Mouse (Mus musculus) ES-E14 (cell line): Measurements from ENCODE around the gene Fam198b. TPM values are rescaled to one million over a fixed set of nuclear protein-coding genes. Genes with fewer than 3 reads are reported as not detected.

ENCODE experiments used
- DNase-seq: peaks from one replicate; pipeline ENCODE4 v3.0.0-alpha.2; 2013; ENCODE audit warnings: low read depth, low spot score
- H3K27ac ChIP-seq: 2 replicates; pipeline ENCODE4 v1.5.1; 2012; ENCODE audit warnings: low read depth, mild to moderate bottlenecking, low read length, moderate library complexity, mixed read lengths; ENCODE audit not compliant: poor library complexity, insufficient read depth, severe bottlenecking
- H3K36me3 ChIP-seq: 2 replicates; pipeline ENCODE4 v1.6.1; 2012; ENCODE audit warnings: mild to moderate bottlenecking, low read length, moderate library complexity, mixed read lengths; ENCODE audit not compliant: control insufficient read depth, poor library complexity, insufficient read depth, severe bottlenecking
- H3K4me1 ChIP-seq, 2 experiments: fragments of 150-350 bp in 1 of 2; sonication (generic) in 1 of 2; 2 replicates each; pipeline ENCODE4 v1.6.1; 2012; ENCODE audit warnings: low read length in 2 of 2, mild to moderate bottlenecking in 1 of 2, mixed read lengths in 1 of 2; ENCODE audit not compliant: control insufficient read depth in 2 of 2, insufficient read depth in 2 of 2, poor library complexity in 1 of 2
- H3K4me3 ChIP-seq, 2 experiments: fragments of 150-350 bp in 1 of 2; sonication (generic) in 1 of 2; 2 replicates each; pipeline ENCODE4 v1.5.1; 2012; ENCODE audit warnings: low read length in 2 of 2, low read depth in 1 of 2, mild to moderate bottlenecking in 1 of 2, mixed read lengths in 1 of 2; ENCODE audit not compliant: insufficient read depth in 1 of 2, poor library complexity in 1 of 2, severe bottlenecking in 1 of 2
- H3K9ac ChIP-seq: 2 replicates; pipeline ENCODE4 v1.6.1; 2012; ENCODE audit warnings: low read depth, mild to moderate bottlenecking, low read length, mixed read lengths; ENCODE audit not compliant: poor library complexity, insufficient read depth, severe bottlenecking
- H3K9me3 ChIP-seq: fragments of 150-350 bp; sonication (generic); 2 replicates; pipeline ENCODE4 v1.6.1; 2012; ENCODE audit warnings: low read depth, mild to moderate bottlenecking, low read length; ENCODE audit not compliant: control insufficient read depth, insufficient read depth
- CHD2 ChIP-seq: IDR thresholded peaks from 2 replicates; pipeline ENCODE4 v1.6.1; 2014; ENCODE audit warnings: mild to moderate bottlenecking, low read depth, low read length, inconsistent platforms
- HCFC1 ChIP-seq: IDR thresholded peaks from 2 replicates; pipeline ENCODE4 v1.6.1; 2012; ENCODE audit warnings: low read length, inconsistent platforms, borderline replicate concordance; ENCODE audit not compliant: insufficient read depth
- MAFK ChIP-seq: IDR thresholded peaks from 2 replicates; pipeline ENCODE4 v1.6.1; 2014; ENCODE audit warnings: mild to moderate bottlenecking, low read depth, low read length, inconsistent platforms; ENCODE audit not compliant: insufficient read depth
- ZC3H11A ChIP-seq: IDR thresholded peaks from 2 replicates; pipeline ENCODE4 v1.6.1; 2012; ENCODE audit warnings: low read depth, mild to moderate bottlenecking, inconsistent platforms, low read length, borderline replicate concordance
- ZNF384 ChIP-seq: IDR thresholded peaks from 2 replicates; pipeline ENCODE4 v1.6.1; 2012; ENCODE audit warnings: low read depth, low read length, inconsistent platforms
- in situ Hi-C, 2 experiments: fragments of 600-800 bp; cut with MboI; formaldehyde crosslinking; loops; one replicate each; pipeline ENCODE4 v1.15.1; 2025; ENCODE audit warnings: low sequenced_read_pairs in 2 of 2, inconsistent platforms in 1 of 2; ENCODE audit not compliant: unreplicated experiment in 2 of 2
- total RNA-seq: library from RNA; depleted of rRNA; stranded (reverse); fragments of 300-350 nt; gene quantifications from 2 replicates; pipeline ENCODE4 v1.2.3, GENCODE M21; 2012; rRNA removed

The Fam198b gene
- total RNA-seq, 1 experiment, result 16.5 TPM

- Histone ChIP-seq H3K9me3 (no peaks in the 10 kb centered on the region), H3K4me1 (no peaks in the 10 kb centered on the region), H3K36me3 (no peaks in the 10 kb centered on the region), H3K4me3 (no peak overlapping the region), H3K9ac (no peak overlapping the region), H3K27ac (no peak overlapping the region)
- in situ Hi-C loops, result no loop called here
- TF ChIP-seq ZNF384 (no peak), ZC3H11A (no peak), MAFK (no peak)
- DNase-seq, result no peak
Observed at GRCm38 (mm10) chr3:79990480-79990879, 106.1 kb downstream of the Fam198b start.

GRCm38 (mm10) chr3:79994029-79994539, 109.8 kb downstream of the Fam198b start:
- in situ Hi-C loops, result no loop called here
- Histone ChIP-seq H3K4me3 (no peak overlapping the region), H3K9ac (no peak overlapping the region), H3K9me3 (no peaks in the 10 kb centered on the region), H3K27ac (no peak overlapping the region), H3K36me3 (no peaks in the 10 kb centered on the region), H3K4me1 (no peaks in the 10 kb centered on the region; a peak in 1 of 4 replicates)
- no peak for TF ChIP-seq ZNF384
- no peak for TF ChIP-seq CHD2
- no peak for TF ChIP-seq MAFK
- TF ChIP-seq HCFC1, result no peak
- no peak for TF ChIP-seq ZC3H11A
- DNase-seq, result no peak

GRCm38 (mm10) chr3:79995726-79996125, 111.4 kb downstream of the Fam198b start:
- no peaks in the 10 kb centered on the region for H3K36me3 ChIP-seq
- no peak overlapping the region for H3K27ac ChIP-seq
- H3K9ac ChIP-seq, result no peak overlapping the region
- H3K4me1 ChIP-seq, result no peaks in the 10 kb centered on the region; a peak in 1 of 4 replicates
- no peak for DNase-seq
- TF ChIP-seq CHD2 (no peak), ZC3H11A (no peak), MAFK (peak; percentile 80), ZNF384 (no peak)
- in situ Hi-C loops, result no loop called here
- H3K9me3 ChIP-seq, result no peaks in the 10 kb centered on the region
- H3K4me3 ChIP-seq, result no peak overlapping the region

Other genes starting within 250 kb of the Fam198b start
- 0.04 TPM in 1 of 2 replicates, not detected in the other for gene Rxfp1, start 146.7 kb upstream of the Fam198b start, total RNA-seq
- 5.4 and 5.9 TPM in 2 replicates for gene Tmem144, start 31.8 kb upstream of the Fam198b start, total RNA-seq